Mouse (Mus musculus): Measurements from ENCODE around the gene Adamts14. TPM values are rescaled to one million over a fixed set of nuclear protein-coding genes. Genes with fewer than 3 reads are reported as not detected.
A peak's percentile ranks its signal among the peaks of the same experiment; 100 is the strongest.

Adamts14 gene
- total RNA-seq, 2 experiments from 2014 or later: 1.6 TPM; not detected in 1

DNA sequence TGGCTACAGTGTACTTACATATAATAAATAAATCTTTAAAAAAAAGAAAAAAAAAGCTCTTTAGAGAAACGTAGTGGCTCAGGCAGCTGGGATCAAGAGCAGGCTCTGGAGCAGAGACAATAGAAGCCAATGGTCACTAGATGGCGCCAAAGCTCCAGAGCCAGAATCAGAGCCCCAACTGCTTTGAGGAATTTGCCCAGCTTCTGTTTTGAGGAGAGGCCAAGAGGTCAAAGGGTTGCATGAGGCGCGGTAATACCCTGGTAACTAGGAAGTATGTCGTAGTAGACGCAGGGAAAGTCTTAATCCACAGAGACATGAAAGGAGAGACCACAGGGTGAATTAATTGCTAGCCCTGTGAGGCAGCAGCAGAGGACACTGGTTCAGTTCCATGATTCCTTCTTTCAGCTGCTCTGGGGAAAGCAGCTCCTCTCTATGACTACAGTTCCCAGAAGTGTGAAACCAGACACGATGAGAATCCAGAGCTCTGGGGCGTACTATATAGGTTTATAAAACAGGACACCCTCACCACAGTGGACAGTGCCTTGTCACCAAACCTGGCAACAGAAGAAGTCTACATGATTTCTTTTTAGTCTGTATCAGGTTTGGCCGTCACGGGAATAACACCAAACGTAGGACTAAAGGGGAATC lies 73.5 kb downstream of the Adamts14 start:
- peak; percentile 61; the same call in 1 of the 2 replicates for ATAC-seq (replicated peaks; ENCODE audit: low FRiP score, low TSS enrichment, poor library complexity, severe bottlenecking)

DNA sequence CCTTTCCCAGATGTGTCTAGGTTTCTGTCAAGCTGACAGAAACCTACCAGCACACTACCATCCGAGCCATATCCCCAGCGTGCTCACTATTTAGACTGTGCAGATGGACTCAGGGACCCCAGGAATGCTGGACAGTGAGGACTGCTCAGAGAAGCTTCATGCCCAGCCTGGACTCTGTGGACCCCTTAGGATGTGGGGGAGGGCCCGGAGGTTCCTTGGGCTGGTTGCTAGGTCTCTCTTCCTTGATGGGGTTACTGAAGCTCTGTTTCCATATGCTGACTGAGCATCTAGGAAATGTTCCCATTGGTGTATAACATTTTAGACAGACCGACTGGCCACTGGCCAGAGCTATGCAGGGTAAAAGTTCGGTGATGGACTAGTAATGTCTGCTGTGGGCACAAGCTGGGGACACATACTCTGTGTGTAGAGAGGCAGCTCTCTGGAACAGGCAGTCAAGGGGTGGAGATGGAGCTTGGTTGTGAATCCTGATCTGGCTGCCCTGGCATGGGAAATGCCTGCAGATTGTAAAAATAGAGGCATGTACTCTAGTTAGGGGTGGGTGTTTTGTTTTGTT lies 77.4 kb downstream of the Adamts14 start:
- no peak for ATAC-seq (replicated peaks; ENCODE audit: low FRiP score, low TSS enrichment, poor library complexity, severe bottlenecking)

- ATAC-seq (replicated peaks; ENCODE audit: low FRiP score, low TSS enrichment, poor library complexity, severe bottlenecking): no peak
Measured at GRCm38 (mm10) chr10:61195216-61195615, 78.0 kb downstream of the Adamts14 start.

GRCm38 (mm10) chr10:61194611-61195010 lies 78.6 kb downstream of the Adamts14 start:
- ATAC-seq (replicated peaks; ENCODE audit: low FRiP score, low TSS enrichment, poor library complexity, severe bottlenecking): no peak

GRCm38 (mm10) chr10:61188010-61188409 lies 85.2 kb downstream of the Adamts14 start:
- no peak for ATAC-seq (replicated peaks; ENCODE audit: low FRiP score, low TSS enrichment, poor library complexity, severe bottlenecking)

DNA sequence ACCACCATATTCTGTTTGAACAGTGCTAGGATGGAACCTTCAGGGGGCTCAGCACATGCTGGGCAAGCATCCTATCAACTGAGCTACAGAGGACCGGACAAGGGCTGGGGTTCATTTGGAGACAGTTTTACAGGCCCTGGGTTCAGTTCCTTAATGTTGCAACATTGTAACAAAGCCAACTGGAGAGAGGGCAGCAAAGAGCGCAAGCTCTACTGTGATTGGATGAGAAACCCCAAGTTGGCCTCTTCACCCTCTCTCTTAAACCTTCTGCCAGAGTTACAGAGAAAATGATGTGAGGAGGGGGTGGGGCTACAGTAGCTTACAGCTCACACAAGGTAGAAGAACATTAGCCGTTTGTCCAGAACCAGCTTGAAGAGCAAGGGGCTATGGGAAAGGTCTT lies 86.2 kb downstream of the Adamts14 start:
- no peak for ATAC-seq (replicated peaks; ENCODE audit: low FRiP score, low TSS enrichment, poor library complexity, severe bottlenecking)

DNA sequence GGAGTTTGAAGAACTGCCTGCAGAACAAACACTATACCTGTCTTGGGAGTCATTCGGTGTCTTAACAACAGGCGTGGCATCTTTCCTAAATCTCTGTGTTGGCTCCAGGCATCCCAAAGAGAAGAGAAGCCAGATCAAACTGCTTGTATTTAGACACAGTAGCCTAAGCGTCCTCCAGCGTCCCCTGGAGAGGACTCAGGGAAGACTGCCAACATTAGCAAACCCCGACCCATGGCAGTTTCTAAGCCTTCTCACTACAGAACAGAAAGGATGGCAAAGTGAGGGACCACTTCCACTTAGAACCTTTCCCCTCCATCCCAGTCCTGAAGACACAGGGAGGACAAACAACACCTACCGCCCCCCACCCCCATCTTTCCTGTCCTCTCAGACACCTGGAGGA lies 93.3 kb downstream of the Adamts14 start:
- no peak for ATAC-seq (replicated peaks; ENCODE audit: low FRiP score, low TSS enrichment, poor library complexity, severe bottlenecking)

DNA sequence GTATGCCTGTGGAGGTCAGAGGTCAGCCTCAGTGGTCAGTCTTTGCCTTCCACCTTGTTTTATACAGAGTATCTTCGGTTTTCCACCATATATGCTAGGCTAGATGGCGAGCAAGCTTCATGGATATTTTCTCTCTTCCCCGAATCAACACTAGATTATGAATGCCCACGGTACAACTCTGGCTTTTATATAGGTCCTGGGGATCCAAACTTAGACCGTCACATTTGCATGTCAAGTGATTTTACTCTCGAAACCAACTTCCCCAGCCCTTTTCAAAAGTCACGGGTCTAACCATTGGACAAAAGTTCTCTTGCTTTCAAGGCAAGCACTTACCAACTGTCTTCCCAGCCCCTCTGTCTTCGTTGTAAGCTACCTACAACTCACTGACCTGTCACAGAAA lies 94.6 kb downstream of the Adamts14 start:
- no peak for ATAC-seq (replicated peaks; ENCODE audit: low FRiP score, low TSS enrichment, poor library complexity, severe bottlenecking)

GRCm38 (mm10) chr10:61177751-61178150 lies 95.5 kb downstream of the Adamts14 start:
- no peak for ATAC-seq (replicated peaks; ENCODE audit: low FRiP score, low TSS enrichment, poor library complexity, severe bottlenecking)

- no peak for ATAC-seq (replicated peaks; ENCODE audit: low FRiP score, low TSS enrichment, poor library complexity, severe bottlenecking)
Measured at GRCm38 (mm10) chr10:61176221-61176790, 96.9 kb downstream of the Adamts14 start.

DNA sequence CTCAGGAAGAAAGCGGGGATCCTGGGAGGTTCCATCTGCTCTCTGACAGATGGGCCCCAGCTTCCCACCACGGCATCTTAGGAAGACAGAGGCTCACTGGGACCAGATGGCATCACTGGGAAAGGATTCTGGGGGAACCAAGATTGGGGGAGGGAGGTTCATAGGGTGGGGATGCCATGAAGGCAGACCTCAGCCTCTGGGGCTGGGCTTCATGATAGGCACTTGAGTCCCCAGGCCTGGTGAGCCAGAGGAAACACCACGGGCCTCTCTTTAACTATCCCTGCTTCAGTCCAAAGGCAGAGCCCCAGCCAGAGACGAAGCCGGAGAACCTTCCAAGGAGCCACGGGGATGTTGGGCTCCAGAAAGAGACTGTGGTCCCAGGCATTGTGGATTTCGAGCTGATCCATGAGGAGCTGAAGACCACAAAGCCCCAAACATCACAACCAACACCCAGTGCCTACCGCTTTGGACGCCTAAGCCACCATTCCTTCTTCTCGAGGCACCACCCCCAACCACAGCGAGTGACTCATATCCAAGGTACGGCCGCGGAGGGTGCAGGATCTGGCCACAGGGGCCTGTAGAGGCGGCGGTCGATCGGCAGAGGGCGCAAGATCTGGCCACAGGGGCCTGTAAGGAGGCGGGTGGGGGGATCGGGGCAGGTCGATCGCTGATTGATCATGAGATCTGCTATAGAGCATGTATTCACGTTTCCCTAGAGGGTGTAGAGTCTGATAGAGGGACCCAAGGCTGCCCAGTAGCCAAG lies 97.6 kb downstream of the Adamts14 start:
- peak; percentile 60 for ATAC-seq (replicated peaks; ENCODE audit: low FRiP score, low TSS enrichment, poor library complexity, severe bottlenecking)

DNA sequence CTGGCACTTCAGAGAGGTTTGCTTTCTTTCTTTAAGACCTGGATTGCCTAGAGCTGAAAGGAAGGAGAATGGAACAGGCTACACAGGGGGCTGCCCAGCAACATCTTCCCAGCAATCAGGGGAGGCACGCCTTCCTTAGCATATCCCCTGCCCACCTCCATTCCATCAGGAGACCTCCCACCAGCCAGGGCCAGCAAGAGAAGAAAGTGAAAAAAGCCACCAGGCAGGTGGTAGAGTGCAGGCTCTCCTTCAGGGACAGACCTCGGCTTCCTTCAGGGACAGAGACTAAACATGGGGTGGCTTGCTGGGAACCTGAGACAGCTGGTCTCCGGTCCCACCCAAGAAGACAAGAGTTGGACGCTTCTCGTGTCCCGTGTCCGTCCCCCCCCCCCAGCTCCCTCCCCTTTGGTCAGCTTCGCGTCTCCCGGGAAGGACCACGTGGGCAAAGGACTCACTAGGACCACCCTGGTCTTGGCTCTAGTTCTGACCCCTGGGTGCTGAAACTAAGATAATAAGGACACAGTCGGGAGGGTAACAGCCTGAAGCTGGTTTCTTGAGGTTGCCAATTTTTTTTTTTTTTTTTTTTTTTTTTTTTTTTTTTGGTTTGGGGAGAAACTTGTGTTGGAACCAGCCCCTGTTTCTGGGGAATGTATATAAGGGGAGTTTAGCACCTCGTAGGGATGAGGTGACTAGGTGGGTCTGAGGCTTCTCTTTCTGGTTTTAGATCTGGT lies 98.4 kb downstream of the Adamts14 start:
- no peak for ATAC-seq (replicated peaks; ENCODE audit: low FRiP score, low TSS enrichment, poor library complexity, severe bottlenecking)

DNA sequence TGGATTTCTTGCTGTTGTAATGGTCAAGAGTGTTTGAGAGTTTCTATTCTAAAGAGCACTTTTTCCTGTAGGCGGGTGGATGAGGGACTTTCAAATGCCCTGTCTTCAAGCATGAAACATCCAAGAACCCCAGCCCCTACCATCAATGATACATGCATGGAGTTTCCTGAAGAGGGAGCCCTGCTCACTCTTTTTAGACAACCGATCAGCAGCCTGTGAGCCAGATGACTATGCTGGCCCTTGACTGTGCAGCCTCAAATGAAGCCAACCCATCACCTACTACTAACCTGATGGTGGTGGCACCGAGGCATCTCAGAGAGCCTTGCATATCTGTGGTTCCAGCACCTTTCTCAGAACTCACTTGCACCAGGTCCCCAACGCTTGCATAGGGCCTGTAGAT lies 100.7 kb downstream of the Adamts14 start:
- no peak for ATAC-seq (replicated peaks; ENCODE audit: low FRiP score, low TSS enrichment, poor library complexity, severe bottlenecking)

DNA sequence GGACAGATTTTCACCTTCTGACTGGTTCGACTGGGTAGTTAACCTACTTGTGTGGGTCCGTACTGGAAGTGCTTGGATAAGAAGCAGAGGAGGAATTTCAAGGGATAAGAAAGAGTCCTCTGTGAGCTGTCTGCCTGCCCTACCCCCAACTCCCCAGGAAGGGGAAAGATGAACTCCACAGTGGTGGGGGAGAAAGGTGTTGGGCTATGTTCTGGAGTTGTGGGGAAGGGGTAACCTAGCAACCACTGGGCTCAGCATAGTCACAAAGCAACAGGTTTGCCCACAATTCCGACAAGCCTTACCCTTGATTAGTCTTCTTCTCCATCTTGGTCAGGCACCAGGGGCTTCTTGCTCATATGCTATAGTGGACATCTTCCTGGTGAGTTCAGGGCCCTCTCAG lies 101.6 kb downstream of the Adamts14 start, which contains the start of gene Tbata:
Tbata (plus strand) TSS at position 301 of the 400 bp plus-strand sequence.
- ATAC-seq (replicated peaks; ENCODE audit: low FRiP score, low TSS enrichment, poor library complexity, severe bottlenecking): no peak

- no peak for ATAC-seq (replicated peaks; ENCODE audit: low FRiP score, low TSS enrichment, poor library complexity, severe bottlenecking)
Measured at GRCm38 (mm10) chr10:61168393-61168792, 104.8 kb downstream of the Adamts14 start.

- ATAC-seq (replicated peaks; ENCODE audit: low FRiP score, low TSS enrichment, poor library complexity, severe bottlenecking): no peak
Measured at GRCm38 (mm10) chr10:61167333-61168096, 105.7 kb downstream of the Adamts14 start.

GRCm38 (mm10) chr10:61162366-61162765 lies 110.9 kb downstream of the Adamts14 start:
- ATAC-seq (replicated peaks; ENCODE audit: low FRiP score, low TSS enrichment, poor library complexity, severe bottlenecking): no peak

GRCm38 (mm10) chr10:61160671-61161070 lies 112.6 kb downstream of the Adamts14 start:
- ATAC-seq (replicated peaks; ENCODE audit: low FRiP score, low TSS enrichment, poor library complexity, severe bottlenecking): no peak

DNA sequence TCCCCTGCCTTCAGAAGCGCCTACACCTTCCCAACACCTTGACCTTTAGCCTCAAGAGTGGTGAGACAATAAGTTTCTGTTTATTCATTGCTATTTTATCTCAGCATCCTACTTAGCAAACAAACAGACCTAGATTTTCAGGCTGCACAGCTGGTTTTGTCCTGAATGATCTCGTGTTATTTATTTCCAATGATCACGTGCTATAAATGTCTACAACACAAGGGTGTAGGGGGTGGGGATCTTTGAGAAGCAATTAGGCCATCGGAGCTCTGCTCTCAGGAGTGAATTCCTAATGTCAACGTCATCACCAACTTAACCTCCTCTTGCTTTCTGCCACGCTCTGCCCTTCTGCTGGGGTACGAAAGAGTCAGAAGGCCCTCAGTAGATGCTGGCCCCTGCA lies 113.1 kb downstream of the Adamts14 start:
- no peak for ATAC-seq (replicated peaks; ENCODE audit: low FRiP score, low TSS enrichment, poor library complexity, severe bottlenecking)

Data from megakaryocyte-erythroid progenitor cell, adult 5-6 weeks (primary cell).